Mouse (Mus musculus): ENCODE measurements around the gene Fga. TPM values are rescaled to one million over a fixed set of nuclear protein-coding genes. Genes with fewer than 3 reads are reported as not detected.

The Fga gene
- 0.09 TPM in 1 of 2 replicates, not detected in the other for polyA plus RNA-seq (2015; fragmentation: Nextera tagmentation; extraction: Ambion mirVana)

DNA sequence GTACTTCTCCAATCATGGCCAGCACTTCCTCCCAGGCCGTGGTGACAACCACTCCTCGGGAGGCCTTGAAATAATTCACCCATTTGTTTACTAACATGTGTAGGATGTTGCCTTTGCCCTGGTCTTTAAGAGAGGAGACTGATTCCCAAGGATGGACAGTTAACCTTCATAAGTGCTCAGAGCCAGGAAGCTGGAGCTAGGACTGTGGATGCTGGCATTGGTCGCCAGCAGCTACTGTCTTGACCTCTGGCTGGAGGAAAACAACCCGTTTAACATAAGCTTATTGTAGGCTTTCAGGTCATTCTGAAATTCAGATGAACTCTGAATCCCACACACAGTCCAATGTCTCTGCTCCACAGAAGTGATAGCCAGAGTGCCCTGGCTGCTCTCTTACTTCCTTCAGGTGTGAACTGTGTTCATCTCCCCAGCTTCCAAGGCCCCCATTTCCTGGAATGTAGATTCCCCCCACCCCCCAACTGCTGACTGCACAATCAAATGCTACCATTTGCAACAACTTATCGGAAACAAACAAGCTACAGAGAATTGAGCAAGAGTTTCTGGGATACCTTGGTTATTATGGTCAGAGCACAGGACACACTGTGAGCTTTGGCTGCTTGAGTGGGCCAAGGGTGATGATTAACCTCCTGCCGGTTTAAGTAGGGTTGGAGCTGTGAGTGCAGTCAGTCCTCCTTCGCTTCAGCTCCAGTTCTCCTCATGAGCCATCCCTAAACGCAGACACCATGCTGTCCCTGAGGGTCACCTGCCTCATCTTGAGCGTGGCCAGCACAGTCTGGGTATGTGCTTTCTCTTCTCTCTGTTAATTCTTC, at the start of gene Fga:
Fga (plus strand) TSS at position 602 of the 827 bp plus-strand sequence.
- 78% methylated on average over 9 of the region's 9 CpGs for WGBS
- Histone ChIP-seq H3K36me3 (no peaks in the 10 kb centered on the region), H3K27me3 (no peaks in the 10 kb centered on the region)

DNA sequence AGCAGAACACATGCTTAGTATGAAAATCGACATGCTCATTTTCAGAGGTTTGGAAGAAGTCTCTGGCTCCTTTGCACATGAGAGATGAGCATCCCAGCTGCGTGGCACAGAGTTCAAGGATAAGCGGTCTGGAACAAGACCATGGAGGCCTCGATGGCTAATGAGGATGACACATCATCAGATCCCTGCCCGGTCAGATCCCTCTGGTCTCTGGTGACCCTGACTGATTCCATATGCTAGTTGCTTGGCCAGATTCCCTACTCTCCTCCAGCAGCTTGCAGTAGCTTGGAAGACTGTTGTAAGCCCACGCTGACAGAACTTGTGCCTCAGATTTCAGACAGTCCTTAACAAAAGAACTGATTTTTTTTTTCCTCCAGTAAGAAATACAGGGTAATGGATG, 45.1 kb upstream of the Fga start:
- Histone ChIP-seq H3K36me3 (no peaks in the 10 kb centered on the region), H3K4me3 (replicated peaks) (no peak overlapping the region), H3K9ac (replicated peaks) (no peak overlapping the region), H3K9me3 (no peaks in the 10 kb centered on the region), H3K4me2 (replicated peaks) (no peak overlapping the region), H3K27ac (no peak overlapping the region), H3K4me1 (replicated peaks) (no peaks in the 10 kb centered on the region), H3K27me3 (no peaks in the 10 kb centered on the region)
- WGBS, result 87% methylated on average over 6 of the region's 6 CpGs
- ATAC-seq, result no peak

More for the DNA sequence above, at the start of gene Fga:
- Histone ChIP-seq H3K9ac (replicated peaks) (no peak within 1 kb of the TSS), H3K27ac (no peak within 1 kb of the TSS), H3K9me3 (no peaks in the 10 kb centered on the region), H3K4me3 (replicated peaks) (no peak within 1 kb of the TSS), H3K4me2 (replicated peaks) (no peak within 1 kb of the TSS), H3K4me1 (replicated peaks) (no peaks in the 10 kb centered on the region)
- no peak for ATAC-seq

DNA sequence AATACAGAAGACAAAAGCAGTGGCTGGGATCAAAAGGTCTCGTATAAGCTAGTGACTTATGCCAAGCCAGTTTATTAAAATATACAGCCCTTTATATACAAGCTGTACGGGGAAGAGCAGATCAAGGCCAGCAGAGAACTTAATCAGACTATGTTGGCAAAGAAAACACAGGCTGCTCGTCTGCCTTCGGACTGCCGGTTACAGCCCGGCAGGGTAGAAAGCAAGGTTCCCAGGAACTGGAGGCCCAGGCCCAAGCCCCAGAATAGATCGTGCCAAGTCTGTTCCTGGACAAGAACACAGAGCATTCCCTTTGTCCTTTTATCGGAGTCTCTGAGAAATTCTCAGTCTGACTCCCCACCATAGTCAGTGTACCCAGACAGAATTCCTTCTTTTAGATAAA, 44.0 kb upstream of the Fga start:
- no peak overlapping the region for H3K4me3 ChIP-seq (replicated peaks)
- H3K9ac ChIP-seq (replicated peaks), result no peak overlapping the region
- ATAC-seq, result no peak
- H3K4me1 ChIP-seq (replicated peaks), result no peaks in the 10 kb centered on the region
- H3K9me3 ChIP-seq, result no peaks in the 10 kb centered on the region
- no peak overlapping the region for H3K4me2 ChIP-seq (replicated peaks)
- H3K27ac ChIP-seq, result no peak overlapping the region
- no peaks in the 10 kb centered on the region for H3K27me3 ChIP-seq
- 80% methylated on average over 8 of the region's 8 CpGs for WGBS
- no peaks in the 10 kb centered on the region for H3K36me3 ChIP-seq

DNA sequence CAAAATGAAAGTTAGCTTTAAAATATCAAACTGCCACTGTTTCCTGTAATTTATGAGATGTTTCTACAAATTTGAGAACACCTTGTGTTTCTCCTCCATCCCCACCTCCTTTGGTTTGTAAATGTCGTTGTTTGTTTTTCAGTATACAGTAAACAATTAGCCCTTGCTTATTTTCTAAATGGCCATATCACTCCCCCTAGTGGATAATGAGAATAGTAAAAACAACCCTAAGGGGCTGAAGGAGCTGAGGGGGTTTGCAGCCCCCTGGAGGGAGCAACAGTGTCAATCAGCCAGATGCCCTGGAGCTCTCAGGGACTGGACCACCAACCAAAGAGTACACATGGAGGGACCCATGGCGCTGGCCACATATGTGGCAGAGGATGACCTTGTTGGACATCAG, 41.0 kb upstream of the Fga start:
- no peak for ATAC-seq

DNA sequence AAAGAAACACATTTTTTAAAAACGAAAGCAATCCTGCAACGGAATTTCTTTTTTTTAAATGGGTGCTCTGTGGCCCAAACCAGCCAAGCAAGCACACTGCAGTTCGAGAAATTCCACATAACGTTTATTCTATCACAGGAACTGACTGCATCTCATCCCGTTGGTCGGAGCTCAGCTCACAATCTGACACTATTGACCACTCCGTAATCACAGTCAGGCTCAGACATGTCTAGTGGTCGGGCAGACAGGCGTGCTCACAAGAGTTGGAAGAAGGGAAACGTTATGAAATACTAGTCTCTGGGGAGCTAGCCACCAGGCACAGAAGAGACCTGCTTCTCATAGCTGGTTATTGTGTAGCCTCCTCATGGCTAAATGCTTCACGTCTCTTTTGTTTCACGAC, 33.9 kb upstream of the Fga start:
- Histone ChIP-seq H3K36me3 (no peaks in the 10 kb centered on the region), H3K27ac (no peak overlapping the region), H3K9me3 (no peaks in the 10 kb centered on the region), H3K4me2 (replicated peaks) (no peak overlapping the region), H3K4me3 (replicated peaks) (no peak overlapping the region), H3K4me1 (replicated peaks) (peaks cover 6% of the 10 kb centered on the region), H3K9ac (replicated peaks) (no peak overlapping the region), H3K27me3 (peaks cover 15% of the 10 kb centered on the region)
- WGBS, result 88% methylated on average over 12 of the region's 12 CpGs
- ATAC-seq, result no peak

More for the DNA sequence above, 41.0 kb upstream of the Fga start:
- Histone ChIP-seq H3K4me2 (replicated peaks) (no peak overlapping the region), H3K4me3 (replicated peaks) (no peak overlapping the region), H3K9me3 (no peaks in the 10 kb centered on the region), H3K4me1 (replicated peaks) (no peaks in the 10 kb centered on the region), H3K27me3 (no peaks in the 10 kb centered on the region), H3K27ac (no peak overlapping the region), H3K9ac (replicated peaks) (no peak overlapping the region), H3K36me3 (no peaks in the 10 kb centered on the region)
- WGBS, result 74% methylated on average over 2 of the region's 2 CpGs

DNA sequence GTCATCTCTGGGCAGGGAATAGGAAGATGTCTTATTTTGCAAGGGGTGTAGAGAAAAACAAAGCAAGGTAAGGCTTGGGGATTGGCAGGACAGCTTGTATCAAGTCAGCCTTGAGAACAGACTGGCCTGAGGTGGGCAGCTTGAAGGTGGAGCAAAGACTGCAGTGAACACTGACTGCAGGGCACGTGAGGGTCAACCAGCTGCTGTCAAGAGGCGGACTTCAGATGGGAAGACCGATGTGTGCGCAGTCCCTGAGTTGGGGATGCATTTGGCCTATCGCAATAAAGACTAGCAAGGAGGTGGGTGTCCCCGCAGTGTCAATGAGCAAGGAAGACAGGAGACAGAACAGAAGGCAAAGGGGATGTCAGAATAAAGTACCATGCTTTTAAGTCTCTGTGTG, 32.9 kb upstream of the Fga start:
- Histone ChIP-seq H3K36me3 (no peaks in the 10 kb centered on the region), H3K4me2 (replicated peaks) (no peak overlapping the region), H3K4me1 (replicated peaks) (peaks cover 6% of the 10 kb centered on the region), H3K9me3 (no peaks in the 10 kb centered on the region), H3K9ac (replicated peaks) (no peak overlapping the region), H3K27me3 (peaks cover 20% of the 10 kb centered on the region), H3K27ac (no peak overlapping the region), H3K4me3 (replicated peaks) (no peak overlapping the region)
- ATAC-seq, result no peak
- 91% methylated on average over 6 of the region's 6 CpGs for WGBS

DNA sequence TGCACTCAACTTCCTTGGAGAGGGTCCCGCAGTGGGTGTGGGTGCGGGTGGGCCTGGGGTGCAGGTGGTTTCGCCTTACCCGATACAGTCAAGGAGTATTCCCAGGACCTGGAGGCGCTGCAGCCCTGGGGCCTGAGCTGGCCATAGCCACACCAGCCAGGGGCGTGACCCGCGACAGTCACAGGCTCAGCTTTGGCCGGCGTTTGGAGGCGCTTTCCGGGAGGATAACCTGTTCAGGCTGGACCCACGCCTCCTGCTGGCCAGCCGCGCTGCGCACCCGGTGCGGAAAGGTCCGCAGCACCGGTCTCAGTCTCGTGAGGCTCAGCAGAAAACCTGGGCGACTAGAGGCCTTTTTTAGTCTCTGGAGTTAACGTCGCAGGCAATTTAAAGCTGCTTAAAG, 30.5 kb upstream of the Fga start:
- WGBS, result 3% methylated on average over 24 of the region's 24 CpGs
- no peaks in the 10 kb centered on the region for H3K36me3 ChIP-seq
- H3K9ac ChIP-seq (replicated peaks), result peak overlapping the region; percentile 55
- peak overlapping the region; percentile 30 for H3K4me3 ChIP-seq (replicated peaks)
- H3K4me1 ChIP-seq (replicated peaks), result peaks cover 10% of the 10 kb centered on the region
- no peak overlapping the region for H3K27ac ChIP-seq
- no peaks in the 10 kb centered on the region for H3K9me3 ChIP-seq
- H3K27me3 ChIP-seq, result peaks cover 20% of the 10 kb centered on the region
- peak; percentile 49 for ATAC-seq
- peak overlapping the region; percentile 56 for H3K4me2 ChIP-seq (replicated peaks)

DNA sequence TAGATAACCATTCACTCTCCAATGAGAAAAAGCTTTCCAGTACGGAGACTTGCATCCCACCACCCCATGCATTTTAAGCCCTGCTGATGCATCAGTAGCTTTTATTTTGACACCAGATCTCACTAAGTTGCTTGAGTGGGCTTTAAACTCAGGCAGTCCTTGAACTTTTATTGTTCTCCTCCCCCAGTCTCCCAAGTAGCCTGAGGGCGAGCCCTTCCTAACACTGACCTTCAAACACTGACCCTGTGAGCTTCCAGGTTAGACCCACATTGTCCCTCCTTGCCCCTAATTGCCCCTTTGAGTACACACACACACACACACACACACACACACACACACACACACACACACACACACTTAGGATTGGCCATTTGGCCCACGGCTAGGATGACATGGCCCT, 29.2 kb upstream of the Fga start:
- peaks cover 10% of the 10 kb centered on the region for H3K4me1 ChIP-seq (replicated peaks)
- H3K4me2 ChIP-seq (replicated peaks), result no peak overlapping the region
- peaks cover 20% of the 10 kb centered on the region for H3K27me3 ChIP-seq
- no peak for ATAC-seq
- no peaks in the 10 kb centered on the region for H3K36me3 ChIP-seq
- WGBS, result 72% methylated on average over 3 of the region's 3 CpGs
- no peak overlapping the region for H3K9ac ChIP-seq (replicated peaks)
- no peak overlapping the region for H3K4me3 ChIP-seq (replicated peaks)
- H3K9me3 ChIP-seq, result no peaks in the 10 kb centered on the region
- no peak overlapping the region for H3K27ac ChIP-seq

DNA sequence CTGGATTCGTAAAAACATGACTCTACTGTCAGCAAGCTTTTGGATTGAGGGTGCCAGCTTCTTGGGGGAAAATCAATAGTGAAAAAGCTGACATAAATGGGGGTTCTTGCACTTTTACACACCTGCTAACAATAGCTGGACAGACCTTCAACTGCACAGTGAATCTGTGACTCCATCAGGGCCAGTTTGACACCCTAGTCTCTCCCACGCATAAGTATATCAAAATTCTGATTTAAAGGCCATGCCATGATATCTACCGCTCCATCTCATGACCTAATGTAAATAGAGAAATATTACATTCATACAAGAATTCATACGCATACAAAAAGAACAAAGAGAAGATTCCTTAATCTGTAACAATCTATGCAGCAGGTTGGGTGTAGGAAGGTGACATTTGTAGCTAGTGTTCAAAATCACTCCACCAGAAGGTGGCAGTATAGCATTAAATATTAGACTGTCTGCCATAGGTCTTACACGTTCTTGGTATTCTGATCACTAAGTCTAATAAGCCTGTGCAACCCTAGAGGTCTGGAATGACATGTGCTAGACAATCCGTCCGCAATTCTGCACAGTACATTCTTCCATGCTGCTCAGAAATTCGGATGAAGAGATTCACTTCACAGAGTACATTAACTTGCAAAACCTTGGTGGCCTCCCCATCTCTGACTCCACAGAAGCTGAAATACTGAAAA, 27.0 kb upstream of the Fga start:
- H3K4me3 ChIP-seq (replicated peaks), result no peak overlapping the region
- H3K9ac ChIP-seq (replicated peaks), result no peak overlapping the region
- H3K36me3 ChIP-seq, result no peaks in the 10 kb centered on the region
- peak; percentile 94 for ATAC-seq
- 27% methylated on average over 8 of the region's 8 CpGs for WGBS
- no peak overlapping the region for H3K4me2 ChIP-seq (replicated peaks)
- peaks cover 10% of the 10 kb centered on the region for H3K4me1 ChIP-seq (replicated peaks)
- H3K27ac ChIP-seq, result no peak overlapping the region
- H3K9me3 ChIP-seq, result no peaks in the 10 kb centered on the region
- peaks cover 20% of the 10 kb centered on the region for H3K27me3 ChIP-seq

DNA sequence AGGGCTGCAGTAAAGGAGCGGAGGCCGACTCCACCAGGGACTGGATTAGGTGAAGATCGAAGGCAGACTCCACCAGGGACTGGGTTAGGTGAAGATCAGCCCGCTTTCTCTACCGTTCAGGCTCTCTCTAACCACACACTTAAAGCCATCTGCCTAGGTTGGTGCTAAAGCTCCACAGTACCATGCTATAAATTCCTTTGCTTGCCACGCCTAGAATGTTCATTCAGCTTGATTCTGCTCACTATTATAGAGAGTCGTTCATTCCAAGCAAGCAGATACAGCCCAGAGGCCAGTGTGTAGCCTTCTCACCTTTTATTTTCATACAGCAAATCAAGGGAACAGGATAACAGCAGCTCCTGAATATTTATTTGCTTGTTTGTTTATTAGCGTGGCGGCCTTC, 25.9 kb upstream of the Fga start:
- H3K4me1 ChIP-seq (replicated peaks), result peaks cover 10% of the 10 kb centered on the region
- H3K9me3 ChIP-seq, result no peaks in the 10 kb centered on the region
- no peaks in the 10 kb centered on the region for H3K36me3 ChIP-seq
- no peak overlapping the region for H3K9ac ChIP-seq (replicated peaks)
- 86% methylated on average over 9 of the region's 9 CpGs for WGBS
- no peak overlapping the region for H3K4me3 ChIP-seq (replicated peaks)
- peaks cover 17% of the 10 kb centered on the region for H3K27me3 ChIP-seq
- H3K4me2 ChIP-seq (replicated peaks), result no peak overlapping the region
- ATAC-seq, result no peak
- H3K27ac ChIP-seq, result no peak overlapping the region

DNA sequence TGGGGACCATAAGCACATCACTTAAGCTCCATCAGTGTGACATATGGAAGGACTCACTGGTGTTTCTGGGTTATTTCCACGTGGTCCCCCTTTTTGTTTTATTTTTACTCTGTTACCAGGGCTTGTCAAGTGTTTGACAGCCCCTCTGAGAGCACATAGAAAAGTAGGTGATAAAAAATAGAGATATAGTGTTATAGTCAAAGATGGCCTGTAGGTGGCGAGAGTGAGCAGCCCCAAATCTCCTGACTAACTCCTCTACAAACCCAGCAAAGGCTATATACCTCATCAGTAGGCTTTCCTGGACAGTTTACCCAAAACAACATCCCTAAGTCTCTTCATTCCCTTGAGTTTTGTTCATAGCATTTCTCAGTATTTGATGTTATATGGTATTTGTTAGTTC, 23.7 kb upstream of the Fga start:
- peaks cover 4% of the 10 kb centered on the region; the same call in 1 of the 2 replicates for H3K4me1 ChIP-seq (replicated peaks)
- 0 out of 2 replicates have a peak, but pooled peaks cover 2% of the 10 kb centered on the region for H3K27me3 ChIP-seq
- no peaks in the 10 kb centered on the region for H3K36me3 ChIP-seq
- no peak overlapping the region for H3K9ac ChIP-seq (replicated peaks)
- 3% methylated on average over 2 of the region's 2 CpGs for WGBS
- no peak for ATAC-seq
- H3K27ac ChIP-seq, result no peak overlapping the region
- no peaks in the 10 kb centered on the region for H3K9me3 ChIP-seq
- no peak overlapping the region for H3K4me2 ChIP-seq (replicated peaks)
- H3K4me3 ChIP-seq (replicated peaks), result no peak overlapping the region

DNA sequence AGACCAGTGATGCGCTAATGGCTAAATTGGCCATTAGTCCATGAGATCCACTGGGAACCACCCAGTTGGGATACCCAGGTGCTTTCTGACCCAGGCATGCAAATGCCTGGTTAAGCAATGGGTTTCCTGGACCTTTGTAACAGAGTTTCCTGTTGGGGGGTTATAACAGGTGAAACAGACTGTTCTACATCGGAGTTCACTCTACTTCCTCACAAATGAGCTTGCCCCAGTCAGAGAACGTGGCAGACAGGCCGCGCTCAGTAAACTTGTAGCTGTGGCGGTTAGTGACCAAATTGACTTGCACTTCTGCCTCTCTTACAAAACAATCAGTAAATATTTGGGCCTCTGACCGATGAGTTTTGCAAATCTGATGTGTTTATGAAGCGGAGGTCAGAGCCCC, 22.8 kb upstream of the Fga start:
- Histone ChIP-seq H3K9ac (replicated peaks) (no peak overlapping the region), H3K9me3 (no peaks in the 10 kb centered on the region), H3K27me3 (no peaks in the 10 kb centered on the region), H3K4me2 (replicated peaks) (no peak overlapping the region), H3K36me3 (no peaks in the 10 kb centered on the region), H3K27ac (no peak overlapping the region), H3K4me3 (replicated peaks) (no peak overlapping the region), H3K4me1 (replicated peaks) (peaks cover 4% of the 10 kb centered on the region; the same call in 1 of the 2 replicates)
- 90% methylated on average over 8 of the region's 8 CpGs for WGBS
- no peak for ATAC-seq
